Mouse (Mus musculus): ENCODE results near the gene Txn2.

The Txn2 gene

DNA sequence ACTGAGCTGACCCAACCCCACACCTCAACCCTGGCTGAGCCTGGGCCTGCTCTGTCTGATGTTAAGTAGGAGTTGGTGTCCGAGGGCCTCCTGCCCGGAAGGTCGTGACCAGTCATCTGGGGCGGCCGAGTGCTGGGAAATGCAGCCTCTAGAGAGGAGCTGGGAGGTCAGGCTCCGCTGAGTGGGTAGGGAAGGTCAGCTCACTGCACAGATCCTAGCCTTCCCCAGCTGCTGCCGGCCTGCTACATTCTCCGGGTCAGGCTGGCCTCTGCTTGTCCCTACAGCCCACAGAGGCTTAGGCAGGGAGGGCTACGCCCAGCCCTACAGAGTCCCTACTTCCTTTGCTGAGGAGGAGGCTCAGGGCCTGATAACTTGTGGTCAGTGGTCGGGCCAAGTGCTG, 22.3 kb downstream of the Txn2 start:
- no peak for DNase-seq (ENCODE audit: low spot score)

DNA sequence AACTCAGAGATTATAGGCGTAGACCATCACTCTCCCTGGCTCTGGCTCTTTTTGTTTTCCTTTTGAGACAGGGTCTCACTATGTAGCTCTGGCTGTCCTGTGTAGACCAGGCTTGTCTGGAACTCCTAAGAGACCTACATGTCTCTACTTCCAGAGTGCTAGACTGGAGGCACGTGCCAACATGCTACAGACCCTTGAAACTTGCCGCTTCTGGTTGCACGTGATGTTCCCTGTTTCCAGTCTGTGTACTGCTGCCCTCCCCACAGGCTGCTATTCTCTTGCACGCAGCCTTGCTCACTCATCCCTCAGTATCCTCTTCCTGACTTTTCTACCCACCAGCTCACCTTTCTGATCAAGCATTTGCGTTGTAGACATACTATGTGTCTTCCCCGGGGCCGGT, 22.7 kb downstream of the Txn2 start:
- no peak for DNase-seq (ENCODE audit: low spot score)

DNA sequence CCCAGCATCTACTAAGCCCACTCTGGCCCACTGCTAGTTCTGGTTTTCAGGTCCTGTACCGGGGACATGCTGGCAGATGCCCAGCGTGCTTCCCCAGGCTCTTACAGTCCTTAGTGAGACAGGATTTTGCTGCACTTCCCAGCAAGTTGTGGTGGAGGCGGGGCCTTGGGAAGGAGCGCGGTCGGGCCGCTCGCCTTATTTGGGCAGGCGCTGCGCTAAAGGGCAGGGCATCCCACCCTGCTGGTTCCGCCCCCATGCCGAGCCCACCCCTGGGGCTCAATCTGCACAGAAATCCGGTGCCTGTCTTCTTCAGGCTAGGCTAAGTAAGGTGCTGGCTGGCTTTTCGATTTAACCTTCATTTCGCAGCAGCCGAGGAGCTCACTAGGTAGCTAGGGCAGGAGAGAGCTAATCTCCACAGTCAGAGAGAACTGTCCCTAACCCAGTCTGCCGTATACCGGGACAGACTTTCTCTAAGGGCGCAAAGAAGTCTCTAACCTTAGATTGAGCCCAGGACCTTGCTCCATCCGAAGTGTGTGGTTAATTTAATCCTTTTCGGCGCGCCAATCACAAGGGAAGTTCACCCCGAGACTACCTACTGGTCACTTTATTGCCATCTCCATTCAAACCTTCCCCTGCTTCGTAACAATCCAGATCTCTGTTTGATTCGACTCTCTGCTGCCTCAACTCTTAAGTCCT, 23.4 kb downstream of the Txn2 start:
- no peak for DNase-seq (ENCODE audit: low spot score)

DNA sequence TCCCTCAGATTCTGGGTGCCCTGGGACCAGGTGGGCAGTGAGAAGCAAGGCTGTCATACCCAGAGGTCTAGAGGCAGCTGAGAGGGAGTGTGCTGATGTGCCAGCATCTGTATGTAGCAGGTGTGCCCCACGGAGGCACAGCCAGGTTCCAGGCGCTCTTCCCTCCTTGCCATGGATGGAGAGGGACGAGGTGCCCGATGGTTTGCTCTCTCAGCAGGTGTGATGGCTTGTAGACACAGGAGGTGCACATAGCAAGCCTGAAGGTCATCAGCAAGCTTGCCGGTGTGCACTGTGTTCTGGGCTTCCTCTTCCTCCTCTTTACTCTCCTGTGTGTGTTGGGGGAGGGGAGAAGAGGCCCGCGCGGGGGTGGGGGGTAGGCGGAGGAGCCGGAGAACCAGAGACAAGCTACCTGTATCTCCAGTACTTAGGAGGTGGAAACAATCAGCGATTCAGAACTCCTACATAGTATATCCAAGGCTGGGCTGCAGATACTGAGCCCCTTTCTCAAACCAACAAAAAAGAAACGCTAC, 24.4 kb downstream of the Txn2 start:
- no peak for DNase-seq (ENCODE audit: low spot score)

DNA sequence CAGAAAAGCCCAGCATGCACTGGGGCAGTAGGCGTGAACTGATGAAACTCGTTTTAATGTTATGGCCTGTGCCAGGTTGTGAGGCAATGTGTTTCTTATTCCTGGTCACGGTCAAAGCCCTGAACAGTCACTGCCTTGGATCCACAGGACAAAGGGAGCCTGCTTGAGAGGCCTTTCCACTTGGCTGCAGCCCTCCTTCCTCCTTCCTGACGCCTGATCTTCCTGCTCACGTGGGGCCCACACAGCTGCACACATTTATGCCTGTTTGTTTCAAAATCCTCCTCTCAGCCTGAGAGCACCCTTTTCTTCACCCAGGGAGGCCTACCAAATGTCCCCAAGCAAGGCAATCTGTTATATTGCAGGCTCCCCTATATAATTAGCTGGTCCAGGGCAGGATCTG, 25.6 kb downstream of the Txn2 start:
- no peak for DNase-seq (ENCODE audit: low spot score)

DNA sequence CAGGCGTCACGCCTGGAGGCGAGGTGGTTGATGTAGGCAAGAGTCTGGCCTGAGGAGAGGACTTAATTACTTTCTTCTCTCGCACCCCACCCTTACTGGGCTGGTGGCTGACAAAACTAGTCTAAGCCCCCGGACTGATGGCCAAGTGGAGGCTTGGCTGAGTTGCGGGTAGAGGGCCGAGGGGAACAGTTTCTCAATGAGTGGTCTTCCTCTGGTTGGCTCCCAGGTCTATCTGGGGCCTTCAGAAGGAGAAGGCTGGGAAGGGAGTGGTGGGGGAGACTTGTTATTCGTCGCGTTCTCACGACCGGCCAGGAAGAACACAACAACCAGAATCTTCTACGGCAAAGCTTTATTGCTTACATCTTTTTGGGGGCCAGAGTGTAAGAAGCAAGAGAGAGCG, 33.9 kb downstream of the Txn2 start:
- no peak for DNase-seq (ENCODE audit: low spot score)

DNA sequence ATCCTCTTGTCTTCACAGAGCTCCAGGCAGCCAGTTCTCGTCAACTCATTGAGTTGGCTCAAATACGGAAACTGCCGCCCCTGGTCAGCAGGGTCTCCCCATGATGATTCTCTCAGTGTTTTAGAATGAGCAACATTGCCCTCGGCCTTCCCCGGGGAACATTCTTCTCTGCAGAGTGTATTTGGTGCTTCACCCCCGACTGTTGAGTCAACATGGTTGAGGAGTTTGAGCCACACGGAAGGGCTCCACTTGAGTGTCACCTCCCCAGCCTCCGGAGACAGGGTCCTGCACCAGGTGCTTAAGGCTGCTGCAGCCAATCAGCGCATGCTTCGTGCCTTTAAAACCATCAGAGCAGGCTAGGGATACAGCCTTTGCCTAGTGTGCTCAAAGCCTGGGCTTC, 35.5 kb downstream of the Txn2 start:
- DNase-seq (ENCODE audit: low spot score), result no peak

DNA sequence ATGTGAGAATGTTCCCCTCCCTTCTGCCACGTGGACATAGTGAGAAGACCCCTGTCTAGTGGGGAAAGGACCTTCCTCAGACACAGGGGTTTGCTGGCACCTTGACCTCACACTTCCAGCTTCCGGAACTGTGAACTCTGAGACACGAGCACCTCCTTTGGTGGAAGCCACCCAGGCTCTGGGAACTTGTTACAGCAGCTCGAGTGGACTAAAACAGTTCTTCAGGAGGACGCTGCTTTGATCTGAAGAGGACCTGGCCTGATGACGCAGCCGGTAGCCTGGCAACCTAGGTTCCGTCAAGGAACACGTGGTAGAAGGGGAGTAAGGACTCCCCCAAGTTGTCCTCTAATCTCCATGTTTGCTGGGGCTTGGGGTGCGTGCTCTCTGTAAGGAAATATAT, 36.4 kb downstream of the Txn2 start:
- no peak for DNase-seq (ENCODE audit: low spot score)

DNA sequence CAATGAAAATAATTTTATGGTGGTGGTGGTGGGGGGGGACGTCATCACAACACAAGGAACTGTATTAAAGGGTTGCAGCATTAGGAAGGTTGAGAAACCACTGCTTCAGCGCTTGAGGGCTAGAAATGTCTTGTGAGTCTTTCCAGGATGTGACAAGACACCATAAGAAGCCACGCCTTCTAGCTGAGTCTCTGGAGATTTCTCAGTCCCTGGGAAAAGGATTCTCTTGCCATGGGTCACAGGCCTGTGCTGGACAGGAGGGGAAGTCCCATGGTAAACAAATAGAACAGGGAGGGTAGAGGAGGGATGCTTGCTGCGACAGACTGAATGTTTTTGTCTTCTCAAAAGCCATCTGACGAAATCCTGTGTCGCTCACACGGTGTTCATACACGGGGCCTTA, 37.0 kb downstream of the Txn2 start:
- no peak for DNase-seq (ENCODE audit: low spot score)

DNA sequence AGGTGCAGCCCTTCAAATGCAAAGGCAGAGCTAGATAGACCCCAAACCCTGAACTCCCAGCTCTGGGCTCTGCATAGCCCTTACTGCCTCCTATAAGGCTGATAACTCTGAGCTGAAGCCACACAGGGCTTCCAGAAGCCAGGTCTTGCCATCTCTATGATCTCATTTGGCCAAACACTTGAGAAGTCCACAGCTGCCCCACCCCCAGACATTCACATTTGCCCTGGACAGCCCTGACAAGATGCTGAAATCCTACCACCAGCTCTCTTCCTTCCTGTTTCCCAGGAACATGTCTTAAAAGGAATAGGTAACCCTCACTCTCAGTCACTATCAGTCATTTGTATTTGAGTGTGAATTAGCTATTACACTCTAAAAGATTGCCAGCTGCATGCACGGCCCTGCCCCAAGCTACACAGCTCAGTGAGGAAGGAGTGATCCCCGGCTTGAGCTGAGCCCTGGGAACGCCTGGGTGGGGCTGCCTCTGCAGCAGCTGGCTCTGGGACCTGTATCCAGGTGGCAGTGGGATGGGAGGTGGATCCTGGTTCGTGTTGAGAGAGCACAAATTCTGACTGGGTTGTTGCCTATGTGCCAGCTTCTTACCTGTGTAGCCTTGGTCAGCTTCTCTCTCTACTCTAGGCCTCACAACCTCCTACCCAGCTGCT, 38.9 kb downstream of the Txn2 start:
- DNase-seq (ENCODE audit: low spot score), result no peak

DNA sequence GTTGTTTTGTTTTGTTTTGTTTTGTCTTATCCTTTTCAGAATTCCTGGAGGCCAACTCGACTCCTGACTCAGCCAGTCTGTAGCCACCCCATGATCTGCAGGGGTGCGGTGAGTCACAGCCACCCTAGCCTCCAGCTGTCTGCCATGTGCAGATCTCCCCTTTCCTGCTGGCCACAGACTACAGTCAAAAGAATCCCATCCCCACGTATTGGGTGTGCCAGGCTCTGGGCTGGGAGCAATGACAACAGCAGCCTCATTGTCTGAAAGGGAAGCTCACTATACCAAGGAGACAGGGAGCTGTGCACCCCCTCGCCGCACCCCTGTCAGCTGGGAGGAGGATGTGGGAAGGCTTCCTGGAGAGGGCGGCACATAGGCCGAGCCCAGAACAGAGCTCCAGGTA, 40.5 kb downstream of the Txn2 start:
- no peak for DNase-seq (ENCODE audit: low spot score)

DNA sequence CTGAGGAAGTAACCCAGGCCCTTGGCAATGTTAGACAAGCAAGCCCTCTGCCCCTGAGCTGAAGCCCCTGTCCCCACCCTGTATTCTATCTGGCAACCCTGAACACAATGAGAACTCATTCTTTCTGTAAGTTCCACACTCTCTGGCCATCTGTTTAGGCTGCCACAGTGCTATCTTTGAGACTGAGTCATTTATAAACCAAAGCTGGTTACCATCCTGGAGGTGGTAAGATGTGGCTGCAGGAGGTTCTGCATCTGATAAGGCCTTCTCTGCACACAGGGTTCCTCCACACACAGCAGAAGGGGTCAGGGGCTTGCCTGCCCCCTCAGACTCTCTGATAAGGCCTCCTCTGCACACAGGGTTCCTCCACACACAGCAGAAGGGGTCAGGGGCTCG, 41.7 kb downstream of the Txn2 start:
- no peak for DNase-seq (ENCODE audit: low spot score)

DNA sequence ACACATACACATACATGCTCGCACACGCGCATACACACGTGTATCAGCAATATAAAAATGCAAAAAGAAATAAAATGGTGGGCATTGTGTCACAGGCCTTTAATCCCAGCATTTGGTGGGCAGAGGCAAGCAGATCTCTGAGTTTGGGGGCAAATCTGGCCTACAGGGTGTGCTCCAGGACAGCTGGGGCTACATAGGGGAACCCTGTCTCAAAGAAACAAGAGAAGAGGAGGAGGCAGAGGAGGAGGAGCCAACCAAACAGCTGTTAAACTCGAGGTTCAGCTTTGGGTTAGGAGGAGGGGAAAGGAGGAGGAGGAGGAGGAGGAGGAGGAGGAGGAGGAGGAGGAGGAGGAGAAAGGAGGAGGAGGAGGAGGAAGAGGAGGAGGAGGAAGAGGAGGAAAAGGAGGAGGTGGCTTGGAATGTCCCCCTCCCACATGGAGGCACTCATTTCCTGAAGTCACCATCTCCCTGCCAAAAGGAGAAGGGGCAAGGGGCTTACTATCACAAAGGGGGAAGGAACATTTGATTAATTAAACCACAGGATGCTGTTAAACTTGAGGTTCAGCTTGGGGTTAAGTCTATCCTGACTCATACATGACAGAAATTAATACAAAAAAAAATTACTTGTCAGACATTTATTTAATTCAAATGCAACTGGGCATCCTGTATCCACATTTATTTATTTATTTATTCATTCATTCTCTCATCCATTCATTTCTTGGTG, 42.3 kb downstream of the Txn2 start:
- DNase-seq (ENCODE audit: low spot score), result no peak

DNA sequence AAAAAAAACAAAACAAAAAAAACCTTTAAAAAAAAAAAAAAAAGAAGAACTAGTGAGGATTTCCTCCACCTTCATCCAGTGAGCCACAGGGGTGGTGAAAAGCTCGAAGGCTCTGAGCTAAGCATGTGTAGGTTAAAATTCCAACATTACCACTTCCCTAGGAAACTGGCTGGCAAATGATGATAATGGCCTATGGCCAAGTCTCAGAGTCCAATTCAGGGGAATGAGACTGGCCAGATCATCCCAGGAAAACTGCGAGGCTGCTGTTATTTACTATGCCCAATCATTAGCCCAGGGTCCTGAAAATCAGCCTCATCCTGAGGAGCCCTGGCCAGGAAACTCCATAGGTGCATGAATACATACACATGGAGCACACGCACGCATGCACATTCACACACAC, 42.9 kb downstream of the Txn2 start:
- DNase-seq (ENCODE audit: low spot score), result no peak

DNA sequence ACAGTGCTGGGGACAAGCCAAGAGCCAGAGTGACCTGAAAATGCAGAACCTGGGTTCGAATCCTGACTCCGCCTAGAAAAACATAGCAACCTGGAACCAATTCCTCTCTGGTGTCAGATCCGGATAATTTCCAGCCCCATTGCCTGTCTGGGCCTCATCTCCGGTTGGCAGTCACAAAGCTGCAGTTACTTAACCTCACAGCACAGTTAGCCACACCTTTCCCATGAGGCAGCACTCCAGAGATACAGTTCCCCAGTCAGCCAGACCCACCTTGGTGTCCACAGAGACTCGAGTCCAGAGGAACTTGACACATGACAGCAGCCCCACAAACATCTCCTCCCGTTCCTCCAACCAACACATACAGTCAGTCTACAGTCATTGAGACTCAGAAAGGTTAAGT, 43.6 kb downstream of the Txn2 start:
- DNase-seq (ENCODE audit: low spot score), result no peak

DNA sequence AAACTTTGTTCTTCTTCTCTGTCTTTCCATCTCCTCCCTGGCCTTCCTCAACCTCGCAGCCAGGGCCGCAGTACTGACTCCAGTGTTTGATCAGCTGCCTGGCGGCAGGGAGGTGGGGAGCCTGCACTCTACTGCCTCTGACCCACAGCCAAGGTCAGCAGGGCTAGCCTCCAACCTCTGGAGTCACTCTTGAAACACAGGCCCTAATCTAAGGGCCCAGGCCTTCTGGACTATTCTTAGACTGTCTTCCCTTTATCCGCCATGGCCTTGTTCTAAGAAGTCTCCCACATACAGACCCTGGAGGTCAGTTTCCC, 45.2 kb downstream of the Txn2 start:
- no peak for DNase-seq (ENCODE audit: low spot score)

DNA sequence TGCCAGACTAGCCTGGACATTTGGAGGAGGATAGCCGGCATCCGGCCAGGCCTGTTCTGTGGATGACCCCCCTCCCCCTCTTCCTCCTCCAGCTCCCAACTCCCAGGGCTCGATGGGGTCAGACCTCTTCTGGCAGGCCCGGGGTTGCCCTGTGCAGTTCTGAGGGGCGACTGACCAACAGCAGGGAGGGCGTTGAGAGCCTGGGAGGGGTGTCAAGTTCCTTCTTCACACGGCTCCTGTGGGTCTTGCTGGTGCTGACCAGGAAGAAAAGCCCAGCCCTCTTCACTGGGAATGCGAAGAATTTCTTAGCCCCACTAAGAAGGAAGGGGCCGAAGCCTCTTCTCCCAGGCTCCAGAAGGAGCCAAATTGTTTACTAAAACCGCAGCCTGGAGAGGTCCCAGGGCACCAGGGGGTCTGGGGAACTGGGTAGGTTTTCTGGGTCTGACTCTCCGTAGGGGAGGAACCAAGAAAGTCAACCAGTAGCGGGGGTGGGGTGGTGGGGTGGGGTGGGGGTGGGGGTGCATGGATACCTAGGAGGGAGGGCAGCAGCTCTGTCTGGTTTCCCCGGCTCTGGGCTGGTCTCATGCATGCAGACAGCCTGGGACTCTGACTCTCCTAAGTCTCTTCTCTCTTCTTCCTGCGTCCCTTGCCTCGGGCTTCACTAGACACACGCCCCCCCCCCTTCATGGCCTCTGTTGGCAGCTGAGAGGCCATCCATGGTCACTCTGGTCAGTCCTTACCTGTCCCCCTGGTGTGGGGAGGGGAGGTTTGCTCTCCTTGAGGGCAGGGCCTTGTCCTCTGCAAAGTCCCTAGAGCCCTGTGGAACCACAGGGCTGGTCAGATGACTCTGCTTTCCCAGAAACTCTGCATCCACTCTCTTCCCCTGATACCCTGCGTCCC, 45.8 kb downstream of the Txn2 start:
- DNase-seq (ENCODE audit: low spot score), result no peak

DNA sequence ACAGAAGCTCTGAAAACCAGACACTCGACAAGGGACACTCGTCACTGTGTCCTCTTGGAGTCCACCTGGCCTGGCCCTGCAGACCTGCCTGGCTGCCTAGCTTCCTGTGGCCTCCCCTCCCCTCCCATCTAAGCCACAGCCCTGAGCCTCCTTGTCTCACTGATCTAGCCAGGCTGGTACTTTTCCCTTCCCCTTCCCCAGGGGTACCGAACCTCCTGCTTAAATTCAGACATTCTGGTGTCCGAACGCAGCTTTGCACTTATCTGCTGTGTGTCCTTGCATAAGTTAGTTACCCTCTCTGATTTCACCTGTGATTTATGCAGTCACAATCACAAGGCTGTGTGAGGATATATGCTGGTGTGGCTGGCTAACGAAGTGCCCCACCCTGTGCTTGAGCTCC, 46.5 kb downstream of the Txn2 start:
- no peak for DNase-seq (ENCODE audit: low spot score)

DNA sequence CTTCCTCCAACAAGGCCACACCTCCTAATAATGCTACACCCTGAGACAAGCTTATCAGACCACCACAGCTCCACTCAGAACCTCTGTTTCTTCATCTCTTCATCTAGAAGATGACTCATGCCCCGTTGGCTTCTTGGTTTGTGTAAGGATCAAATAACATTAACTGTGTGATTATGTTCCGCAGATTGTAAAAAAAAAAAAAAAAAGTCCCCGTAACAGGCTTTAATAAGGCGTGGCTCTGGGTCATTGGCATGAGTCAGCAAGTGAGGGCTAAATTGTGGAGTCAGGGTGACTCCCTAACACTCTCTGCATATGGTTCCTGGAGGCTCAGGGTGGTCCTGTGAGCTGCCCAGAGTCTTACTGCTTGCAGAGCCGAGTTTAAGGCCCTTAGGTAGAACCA, 47.1 kb downstream of the Txn2 start:
- DNase-seq (ENCODE audit: low spot score), result no peak

DNA sequence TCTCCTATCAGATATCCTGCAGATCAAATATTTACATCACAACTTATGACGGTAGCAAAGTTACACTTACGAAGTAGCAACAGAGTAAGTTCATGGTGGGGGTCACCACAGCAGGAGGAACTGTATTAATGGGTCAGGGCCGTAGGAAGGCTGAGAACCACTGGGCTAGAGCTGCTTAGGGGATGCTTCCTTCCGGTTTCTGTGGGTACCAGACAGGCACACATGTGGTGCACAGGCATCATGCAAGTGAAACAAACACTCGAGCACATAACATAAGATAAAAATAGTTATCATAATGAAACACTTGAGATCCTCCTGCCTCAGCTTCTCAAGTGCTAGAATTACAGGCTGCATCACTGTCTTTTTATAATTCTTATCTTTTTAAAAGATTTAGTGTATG, 48.1 kb downstream of the Txn2 start:
- DNase-seq (ENCODE audit: low spot score), result no peak

DNA sequence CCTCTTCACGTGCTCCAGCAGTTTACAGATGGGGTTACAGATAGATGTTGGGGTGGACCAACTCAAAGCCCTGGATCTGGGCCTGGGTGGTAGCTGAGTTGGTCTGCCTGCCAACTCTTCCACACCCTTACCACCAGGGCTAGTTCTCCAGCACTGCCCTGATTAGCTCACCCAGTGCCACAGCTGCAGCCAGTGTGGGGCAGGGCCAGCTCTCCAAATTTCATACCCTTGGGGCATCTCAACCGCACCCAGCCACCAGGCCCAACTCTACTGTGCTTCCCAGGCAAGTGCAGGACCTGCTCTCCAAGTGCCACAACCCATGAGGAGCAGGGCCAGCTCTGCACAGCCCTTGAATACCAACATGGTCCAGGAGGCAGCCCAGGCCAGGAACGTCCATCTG, 49.0 kb downstream of the Txn2 start:
- no peak for DNase-seq (ENCODE audit: low spot score)

DNA sequence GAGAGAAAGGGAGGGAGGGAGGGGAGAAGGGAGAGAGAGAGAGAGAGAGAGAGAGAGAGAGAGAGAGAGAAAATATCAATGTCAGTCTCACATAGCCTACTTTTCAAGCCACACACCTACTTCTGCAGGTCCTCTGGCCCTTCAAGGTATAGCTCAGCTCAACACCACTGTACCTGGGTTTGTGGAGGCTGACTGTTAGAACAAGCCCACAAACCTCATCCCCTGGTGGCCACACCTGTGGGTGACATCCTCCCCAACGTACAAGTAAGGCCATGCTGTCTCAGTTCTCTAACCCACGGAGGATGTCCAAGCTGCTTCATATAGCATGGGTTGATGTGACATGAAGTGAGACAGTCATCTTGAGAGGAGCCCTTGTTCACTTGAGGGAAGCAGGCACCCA, 51.6 kb downstream of the Txn2 start:
- DNase-seq (ENCODE audit: low spot score), result no peak

DNA sequence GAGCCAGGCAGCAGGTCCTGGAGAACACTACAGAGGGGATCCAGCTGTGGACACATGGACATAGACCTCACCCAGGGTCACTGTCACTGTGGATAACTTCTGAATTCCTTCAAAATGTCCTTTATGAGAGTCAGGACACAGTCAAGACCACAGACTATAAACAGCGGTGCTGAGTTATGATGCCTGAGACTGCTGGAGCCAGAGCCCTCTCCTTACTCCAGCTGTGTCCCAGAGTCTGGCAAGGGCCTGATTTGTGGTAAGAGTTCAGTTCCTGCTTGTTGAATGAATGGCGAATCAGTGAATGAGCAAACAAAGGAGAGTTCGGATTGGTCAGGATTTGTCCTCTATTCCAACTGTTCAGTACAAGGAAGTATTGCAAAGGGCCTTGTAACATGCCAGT, 52.1 kb downstream of the Txn2 start:
- DNase-seq (ENCODE audit: low spot score), result no peak
